Mouse (Mus musculus): Measurements from ENCODE around the gene Ptprn.
A peak's percentile ranks its signal among the peaks of the same experiment; 100 is the strongest.

Ptprn gene

GRCm38 (mm10) chr1:75264091-75264880 lies at the start of gene Ptprn:
TSS of gene Ptprn (minus strand) at chr1:75264502.
- DNase-seq: no peak

GRCm38 (mm10) chr1:75311694-75312093 lies 47.4 kb upstream of the Ptprn start:
- DNase-seq: no peak

GRCm38 (mm10) chr1:75304662-75305061 lies 40.4 kb upstream of the Ptprn start:
- DNase-seq: no peak

GRCm38 (mm10) chr1:75294294-75294693 lies 30.0 kb upstream of the Ptprn start:
- DNase-seq: no peak

GRCm38 (mm10) chr1:75293331-75293701 lies 29.0 kb upstream of the Ptprn start:
- DNase-seq: no peak

GRCm38 (mm10) chr1:75292476-75293330 lies 28.4 kb upstream of the Ptprn start:
- no peak for DNase-seq

- DNase-seq: no peak
These were observed 27.0 kb upstream of the Ptprn start for GRCm38 (mm10) chr1:75291321-75291720.

- no peak for DNase-seq
These were observed 26.3 kb upstream of the Ptprn start for GRCm38 (mm10) chr1:75290582-75290981.

GRCm38 (mm10) chr1:75289888-75290431 lies 25.7 kb upstream of the Ptprn start:
- DNase-seq: no peak

GRCm38 (mm10) chr1:75289376-75289775 lies 25.1 kb upstream of the Ptprn start:
- no peak for DNase-seq

GRCm38 (mm10) chr1:75284911-75285310 lies 20.6 kb upstream of the Ptprn start:
- peak; percentile 49 to 61 for DNase-seq

- no peak for DNase-seq
These were observed 18.7 kb upstream of the Ptprn start for GRCm38 (mm10) chr1:75283017-75283416.

GRCm38 (mm10) chr1:75278228-75278627 lies 13.9 kb upstream of the Ptprn start, which contains the start of gene Resp18:
TSS of gene Resp18 (minus strand) at chr1:75278415.
- DNase-seq: no peak

- DNase-seq: no peak
These were observed 13.2 kb upstream of the Ptprn start for GRCm38 (mm10) chr1:75277195-75278188.

GRCm38 (mm10) chr1:75262969-75263951 lies 1.0 kb downstream of the Ptprn start:
- DNase-seq: peak in 1 of 2 experiments; percentile 50

- DNase-seq: no peak
These were observed 3.0 kb downstream of the Ptprn start for GRCm38 (mm10) chr1:75261278-75261677.

- DNase-seq: no peak
These were observed 8.7 kb downstream of the Ptprn start for GRCm38 (mm10) chr1:75255516-75256046.

GRCm38 (mm10) chr1:75254625-75255013 lies 9.7 kb downstream of the Ptprn start:
- DNase-seq: no peak

GRCm38 (mm10) chr1:75253849-75254624 lies 10.3 kb downstream of the Ptprn start:
- DNase-seq: peak; percentile 75 to 77

- no peak for DNase-seq
These were observed 11.3 kb downstream of the Ptprn start for GRCm38 (mm10) chr1:75253029-75253428.
